Mouse (Mus musculus) MEL (cell line): ENCODE results near the gene Mpeg1. TPM values are rescaled to one million over a fixed set of nuclear protein-coding genes. Genes with fewer than 3 reads are reported as not detected.

Source experiments
- DNase-seq: peaks from one replicate; pipeline ENCODE4 v3.0.0; 2011; ENCODE audit warnings: low read depth, low spot score
- H3K27ac ChIP-seq: 2 replicates; pipeline ENCODE4 v1.5.1; 2012; ENCODE audit warnings: low read depth, mild to moderate bottlenecking, control low read depth, low read length, moderate library complexity; ENCODE audit not compliant: control insufficient read depth
- H3K27me3 ChIP-seq, 2 experiments: fragments of 150-350 bp in 1 of 2; sonication (generic) in 1 of 2; 2 replicates each; pipeline ENCODE4 v1.6.1; 2012; ENCODE audit warnings: low read length in 2 of 2, mild to moderate bottlenecking in 2 of 2, improper control_type of control experiment in 1 of 2, moderate library complexity in 1 of 2; ENCODE audit not compliant: insufficient read depth in 2 of 2, control insufficient read depth in 1 of 2
- H3K36me3 ChIP-seq, 2 experiments: 2 replicates each; pipeline ENCODE4 v1.6.1; 2012 to 2014; ENCODE audit warnings: low read length in 2 of 2, improper control_type of control experiment in 1 of 2, inconsistent platforms in 1 of 2, mild to moderate bottlenecking in 1 of 2; ENCODE audit not compliant: insufficient read depth in 2 of 2, control insufficient read depth in 1 of 2
- H3K4me1 ChIP-seq, 2 experiments: fragments of 150-350 bp in 1 of 2; sonication (generic) in 1 of 2; 2 replicates each; pipeline ENCODE4 v1.6.1; 2012; ENCODE audit warnings: low read length in 2 of 2, improper control_type of control experiment in 1 of 2, mild to moderate bottlenecking in 1 of 2; ENCODE audit not compliant: insufficient read depth in 2 of 2, control insufficient read depth in 1 of 2
- H3K4me3 ChIP-seq, 2 experiments: fragments of 150-350 bp in 1 of 2; sonication (generic) in 1 of 2; 2 replicates each; pipeline ENCODE4 v1.5.1; 2012; ENCODE audit warnings: low read depth in 2 of 2, low read length in 2 of 2, mild to moderate bottlenecking in 2 of 2, moderate library complexity in 2 of 2, control low read depth in 1 of 2, improper control_type of control experiment in 1 of 2; ENCODE audit not compliant: control insufficient read depth in 1 of 2, insufficient read depth in 1 of 2
- H3K79me2 ChIP-seq: 2 replicates; pipeline ENCODE4 v1.6.1; 2012; ENCODE audit warnings: mild to moderate bottlenecking, low read length, moderate library complexity; ENCODE audit not compliant: control insufficient read depth, poor library complexity, insufficient read depth
- H3K9ac ChIP-seq: 2 replicates; pipeline ENCODE4 v1.6.1; 2012; ENCODE audit warnings: low read depth, mild to moderate bottlenecking, control low read depth, low read length, moderate library complexity; ENCODE audit not compliant: control insufficient read depth, poor library complexity, severe bottlenecking
- H3K9me3 ChIP-seq: fragments of 150-350 bp; sonication (generic); replicated peaks from 2 replicates; pipeline ENCODE4 v1.6.1; 2012; ENCODE audit warnings: mild to moderate bottlenecking, low read length, improper control_type of control experiment, moderate library complexity; ENCODE audit not compliant: insufficient read depth
- CHD2 ChIP-seq: IDR thresholded peaks from 2 replicates; pipeline ENCODE4 v1.6.1; 2011; ENCODE audit warnings: low read length, improper control_type of control experiment
- CTCF ChIP-seq, 3 experiments: IDR thresholded peaks in 2 of 3; conservative IDR thresholded peaks in 1 of 3; 2 replicates each; pipeline ENCODE4 v1.5.1; 2011 to 2012; ENCODE audit warnings: low read length in 3 of 3, low read depth in 2 of 3, mild to moderate bottlenecking in 2 of 3, improper control_type of control experiment in 1 of 3, inconsistent platforms in 1 of 3, mixed read lengths in 1 of 3, moderate library complexity in 1 of 3; ENCODE audit not compliant: control insufficient read depth in 1 of 3, insufficient read depth in 1 of 3, poor library complexity in 1 of 3, severe bottlenecking in 1 of 3
- E2F4 ChIP-seq: IDR thresholded peaks from 2 replicates; pipeline ENCODE4 v1.6.1; 2011; ENCODE audit warnings: low read depth, low read length, improper control_type of control experiment, borderline replicate concordance
- ELF1 ChIP-seq: IDR thresholded peaks from 2 replicates; pipeline ENCODE4 v1.6.1; 2014; ENCODE audit warnings: low read depth, mild to moderate bottlenecking, inconsistent platforms, low read length, improper control_type of control experiment, moderate library complexity
- EP300 ChIP-seq, 2 experiments: IDR thresholded peaks; 2 replicates each; pipeline ENCODE4 v1.6.1; 2011; ENCODE audit warnings: improper control_type of control experiment in 2 of 2, low read length in 2 of 2, low read depth in 1 of 2, mild to moderate bottlenecking in 1 of 2
- ETS1 ChIP-seq: IDR thresholded peaks from 2 replicates; pipeline ENCODE4 v1.6.1; 2012; ENCODE audit warnings: low read depth, mild to moderate bottlenecking, inconsistent platforms, low read length, improper control_type of control experiment, moderate library complexity
- GABPA ChIP-seq: IDR thresholded peaks from 2 replicates; pipeline ENCODE4 v1.6.1; 2012; ENCODE audit warnings: low read depth, mild to moderate bottlenecking, inconsistent platforms, low read length, improper control_type of control experiment, moderate library complexity
- GATA1 ChIP-seq: IDR thresholded peaks from 2 replicates; pipeline ENCODE4 v1.6.1; 2011; ENCODE audit warnings: low read depth, low read length, improper control_type of control experiment
- KAT2A ChIP-seq: conservative IDR thresholded peaks from 2 replicates; pipeline ENCODE4 v1.6.1; 2012; ENCODE audit warnings: low read depth, low read length, improper control_type of control experiment, inconsistent platforms
- MAZ ChIP-seq: IDR thresholded peaks from 2 replicates; pipeline ENCODE4 v1.6.1; 2012; ENCODE audit warnings: low read depth, mild to moderate bottlenecking, inconsistent platforms, low read length, improper control_type of control experiment
- POLR2AphosphoS5 ChIP-seq: IDR thresholded peaks from 2 replicates; pipeline ENCODE4 v1.6.1; 2012; ENCODE audit warnings: low read depth, borderline replicate concordance, mild to moderate bottlenecking, inconsistent platforms, low read length, moderate library complexity, mixed read lengths
- SIN3A ChIP-seq: IDR thresholded peaks from 2 replicates; pipeline ENCODE4 v1.6.1; 2012; ENCODE audit warnings: low read length, improper control_type of control experiment, inconsistent platforms
- SMC3 ChIP-seq: IDR thresholded peaks from 2 replicates; pipeline ENCODE4 v1.6.1; 2011; ENCODE audit warnings: low read depth, low read length, improper control_type of control experiment
- TAL1 ChIP-seq: IDR thresholded peaks from 2 replicates; pipeline ENCODE4 v1.6.1; 2012; ENCODE audit warnings: mild to moderate bottlenecking, inconsistent platforms, low read length, moderate library complexity, mixed read lengths
- TCF12 ChIP-seq: IDR thresholded peaks from 2 replicates; pipeline ENCODE4 v1.6.1; 2014; ENCODE audit warnings: low read depth, mild to moderate bottlenecking, inconsistent platforms, low read length, improper control_type of control experiment, moderate library complexity
- USF1 ChIP-seq: IDR thresholded peaks from 2 replicates; pipeline ENCODE4 v1.6.1; 2014; ENCODE audit warnings: low read depth, mild to moderate bottlenecking, inconsistent platforms, low read length, improper control_type of control experiment, moderate library complexity
- USF2 ChIP-seq, 2 experiments: IDR thresholded peaks; 2 replicates each; pipeline ENCODE4 v1.6.1; 2011 to 2012; ENCODE audit warnings: improper control_type of control experiment in 2 of 2, low read length in 2 of 2, borderline replicate concordance in 1 of 2, inconsistent platforms in 1 of 2, low read depth in 1 of 2, mild to moderate bottlenecking in 1 of 2; ENCODE audit not compliant: insufficient read depth in 1 of 2
- ZC3H11A ChIP-seq: IDR thresholded peaks from 2 replicates; pipeline ENCODE4 v1.6.1; 2012; ENCODE audit warnings: low read depth, mild to moderate bottlenecking, inconsistent platforms, low read length, improper control_type of control experiment
- ZKSCAN1 ChIP-seq: IDR thresholded peaks from 2 replicates; pipeline ENCODE4 v1.6.1; 2012; ENCODE audit warnings: low read depth, mild to moderate bottlenecking, inconsistent platforms, low read length, improper control_type of control experiment, moderate library complexity
- ZMIZ1 ChIP-seq: IDR thresholded peaks from 2 replicates; pipeline ENCODE4 v1.6.1; 2012; ENCODE audit warnings: low read depth, mild to moderate bottlenecking, inconsistent platforms, low read length, improper control_type of control experiment, moderate library complexity
- polyA plus RNA-seq, 2 experiments: library from polyadenylated mRNA; stranded (reverse) in 1 of 2; unstranded in 1 of 2; fragments of >175 nt in 1 of 2; fragments of >200 nt in 1 of 2; gene quantifications; 2 replicates each; pipeline versions ENCODE4 v1.2.1 to v1.2.4; 2012; ENCODE audit warnings: low replicate concordance in 2 of 2, low read depth in 1 of 2; ENCODE audit not compliant: insufficient read length in 2 of 2, insufficient read depth in 1 of 2, missing spikeins in 1 of 2
- total RNA-seq: library from RNA; depleted of rRNA; stranded (reverse); fragments of 300-350 nt; gene quantifications from 2 replicates; pipeline ENCODE4 v1.2.3, GENCODE M21; 2012

The Mpeg1 gene
- total and polyA plus RNA-seq, 3 experiments, result 0.07 TPM; not detected in 2

- H3K79me2 ChIP-seq, result no peaks in the 10 kb centered on the region
- H3K4me3 ChIP-seq, result no peak overlapping the region
- TF ChIP-seq USF2 (IDR thresholded peaks at IDR 0.05; ENCODE audit: borderline replicate concordance in 1 of 2, insufficient read depth in 1 of 2, low read depth in 1 of 2, low read length in 2 of 2), result no peak
- no peak for TF ChIP-seq MAZ
- TF ChIP-seq POLR2AphosphoS5, result no peak
- TF ChIP-seq ETS1, result no peak
- no peak for TF ChIP-seq ZC3H11A
- TF ChIP-seq GATA1, result no peak
- TF ChIP-seq ELF1, result no peak
- no peak for TF ChIP-seq TAL1
- no peak for TF ChIP-seq CHD2
- no peak for TF ChIP-seq EP300 (IDR thresholded peaks at IDR 0.05; ENCODE audit: low read depth in 1 of 2, low read length in 2 of 2)
- no peak for TF ChIP-seq ZMIZ1
- TF ChIP-seq TCF12, result no peak
- no peak for TF ChIP-seq GABPA
- TF ChIP-seq ZKSCAN1, result no peak
- no peaks in the 10 kb centered on the region for H3K9me3 ChIP-seq
- no peak overlapping the region for H3K27ac ChIP-seq
- peaks cover 0 to 2% of the 10 kb centered on the region in 2 experiments; a peak in 1 of 4 replicates for H3K36me3 ChIP-seq
- H3K9ac ChIP-seq, result no peak overlapping the region
- H3K27me3 ChIP-seq, result no peaks in the 10 kb centered on the region
- peaks cover 6 to 8% of the 10 kb centered on the region in 2 experiments; a peak in 3 of 4 replicates for H3K4me1 ChIP-seq
- DNase-seq, result no peak
These were observed 16.2 kb downstream of the Mpeg1 start for GRCm38 (mm10) chr19:12476721-12477270.

GRCm38 (mm10) chr19:12478369-12478768 is 17.8 kb downstream of the Mpeg1 start:
- Histone ChIP-seq H3K36me3 (peaks cover 0 to 2% of the 10 kb centered on the region in 2 experiments; a peak in 1 of 4 replicates), H3K27ac (no peak overlapping the region), H3K9me3 (no peaks in the 10 kb centered on the region), H3K79me2 (no peaks in the 10 kb centered on the region), H3K4me1 (peaks cover 6 to 8% of the 10 kb centered on the region in 2 experiments; a peak in 3 of 4 replicates), H3K4me3 (no peak overlapping the region), H3K9ac (no peak overlapping the region), H3K27me3 (no peaks in the 10 kb centered on the region)
- DNase-seq, result no peak
- no peak for TF ChIP-seq CHD2
- no peak for TF ChIP-seq CTCF (IDR thresholded peaks at IDR 0.05 in 2 of 3, conservative IDR thresholded peaks at IDR 0.05 in 1 of 3; ENCODE audit: control insufficient read depth in 1 of 3, insufficient read depth in 1 of 3, low read depth in 2 of 3, low read length in 3 of 3, poor library complexity in 1 of 3, severe bottlenecking in 1 of 3)
- no peak for TF ChIP-seq SMC3
- no peak for TF ChIP-seq E2F4
- no peak for TF ChIP-seq USF1
- TF ChIP-seq TAL1, result no peak
- TF ChIP-seq SIN3A, result no peak
- TF ChIP-seq KAT2A, result no peak
